Mouse (Mus musculus) bone marrow, adult 2 months (tissue): ENCODE measurements at regions not wholly inside any gene's neighbourhood (a gene's known extent, or its start where the extent isn't known, plus 50 kb on each side); places are given as distances from the start of the nearest gene placed in this dataset.

ENCODE experiments used
- CTCF ChIP-seq: fragments of 200-500 bp; IDR thresholded peaks from 2 replicates; pipeline ENCODE4 v1.5.1; 2011; ENCODE audit warnings: low read length, control low read depth; ENCODE audit not compliant: control insufficient read depth, insufficient read depth
- POLR2A ChIP-seq: fragments of 200-500 bp; IDR thresholded peaks from 2 replicates; pipeline ENCODE4 v1.6.1; 2011; ENCODE audit warnings: low read depth, mild to moderate bottlenecking, control low read depth, low read length, borderline replicate concordance; ENCODE audit not compliant: control insufficient read depth

DNA sequence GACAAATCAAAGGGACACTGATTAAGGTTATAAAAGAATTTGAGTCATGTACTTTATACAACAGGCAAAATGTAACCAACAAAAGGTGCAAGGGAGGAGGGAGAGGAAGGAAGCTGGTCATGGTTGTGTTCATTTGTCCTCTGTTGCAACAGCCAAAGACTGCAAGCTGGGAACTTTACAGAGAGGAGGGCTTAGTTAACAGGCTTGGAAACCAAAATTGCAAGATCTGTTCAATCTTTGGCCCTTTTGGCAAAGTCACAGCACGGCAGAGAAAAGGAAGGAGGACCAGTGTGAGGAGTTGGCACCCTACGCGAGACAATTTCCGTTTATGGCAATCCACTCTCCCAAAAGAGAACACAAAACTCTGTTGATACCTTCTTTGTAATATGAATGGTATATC, 67.6 kb downstream of the Tmem30b start:
- TF ChIP-seq POLR2A = no peak
- no peak for TF ChIP-seq CTCF
